43 mouse cellular contexts compared by ENCODE assay signal in the genomic region with DNA sequence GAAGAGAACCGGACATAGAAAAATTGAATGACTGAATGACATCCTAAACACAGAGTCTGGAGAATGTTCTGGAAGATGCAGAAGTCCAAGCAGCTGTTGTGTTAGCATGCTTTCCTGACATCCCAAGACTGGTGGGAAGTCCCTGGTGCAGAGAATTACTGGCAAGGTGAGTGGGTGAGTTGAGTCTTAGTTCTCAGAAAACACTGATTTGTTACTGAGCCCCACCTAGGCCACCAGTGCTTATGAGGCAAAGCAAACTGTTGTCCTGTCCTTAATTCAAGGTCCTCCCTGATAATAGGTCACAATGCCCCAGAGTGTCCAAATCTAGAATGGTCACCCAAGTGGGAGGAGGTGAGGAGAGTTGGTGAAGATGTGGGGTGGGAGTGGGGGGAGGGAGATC. TPM values are rescaled to one million over a fixed set of nuclear protein-coding genes. Genes with fewer than 3 reads are reported as not detected.
"Had no signal": no experiment of that assay in that cellular context is flagged by ENCODE, and none has a peak within 500 bp of the region (broad histone marks: within the 10 kb centered on the region; RNA-seq: fewer than 3 reads in every experiment).

A gene (plus strand): TSS at position 301 of the 400 bp plus-strand sequence.
A gene (plus strand): TSS at position 321 of the 400 bp plus-strand sequence.

- H3K4me3 ChIP-seq: heart, embryonic 10.5 days; heart, embryonic 12.5 days; heart, embryonic 13.5 days; heart, embryonic 15.5 days; hindbrain, embryonic 10.5 days; hindbrain, embryonic 12.5 days; hindbrain, embryonic 13.5 days; hindbrain, embryonic 15.5 days; intestine, embryonic 15.5 days; kidney, embryonic 15.5 days; layer of hippocampus, adult 2 months had no signal

- H3K27ac ChIP-seq: heart, embryonic 10.5 days; heart, embryonic 13.5 days; heart, embryonic 15.5 days; hindbrain, embryonic 12.5 days; hindbrain, embryonic 13.5 days; hindbrain, embryonic 14.5 days; hindbrain, embryonic 15.5 days; hindbrain, postnatal 0 days; intestine, embryonic 15.5 days; kidney, embryonic 15.5 days; kidney, postnatal 0 days; layer of hippocampus, adult 2 months had no signal

- H3K4me1 ChIP-seq: heart, embryonic 10.5 days; heart, embryonic 12.5 days had no signal

- H3K36me3 ChIP-seq: heart, embryonic 10.5 days; heart, embryonic 12.5 days; heart, embryonic 13.5 days; heart, embryonic 15.5 days; hindbrain, embryonic 10.5 days; hindbrain, embryonic 12.5 days; hindbrain, embryonic 13.5 days; hindbrain, embryonic 15.5 days; intestine, embryonic 15.5 days; kidney, embryonic 15.5 days had no signal

- DNase-seq: heart, postnatal 10 days; heart, postnatal 14 days; heart, postnatal 36 days; heart, postnatal 4 days; kidney, adult 11 months; kidney, adult 18-20 months; kidney, adult 2 months; kidney, adult 8-10 months; kidney, adult 9 months; kidney, postnatal 10 days; kidney, postnatal 14 days; kidney, postnatal 25 days; kidney, postnatal 36 days; kidney, postnatal 4 days; layer of hippocampus, adult 9-11 months; layer of hippocampus, postnatal 36 days had no signal

- H3K27me3 ChIP-seq: heart, embryonic 13.5 days; heart, embryonic 15.5 days; hindbrain, embryonic 15.5 days; intestine, embryonic 15.5 days; kidney, embryonic 15.5 days had no signal

RNA-seq across cellular contexts. Expression of the first gene that starts in this region (rescaled TPM):
- polyA plus RNA-seq: heart, embryonic 10.5 days; heart, embryonic 11.5 days; heart, embryonic 13.5 days; heart, embryonic 14.5 days; heart, embryonic 15.5 days; heart, embryonic 16.5 days; heart, postnatal 0 days; hindbrain, embryonic 10.5 days; hindbrain, embryonic 11.5 days; hindbrain, embryonic 13.5 days; hindbrain, embryonic 16.5 days; inflammation-experienced regulatory T-cells, adult 6 months; intestine, embryonic 14.5 days; intestine, embryonic 15.5 days; intestine, embryonic 16.5 days; intestine, postnatal 0 days; kidney, adult 2 months; kidney, embryonic 14.5 days; kidney, embryonic 15.5 days; kidney, embryonic 16.5 days; kidney, postnatal 0 days; large intestine, adult 2 months had no signal

RNA-seq across cellular contexts. Expression of the second gene that starts in this region (rescaled TPM):
- polyA plus RNA-seq: heart, embryonic 11.5 days; heart, embryonic 12.5 days; heart, embryonic 13.5 days; heart, embryonic 14.5 days; heart, embryonic 15.5 days; heart, embryonic 16.5 days; heart, postnatal 0 days; hindbrain, embryonic 11.5 days; hindbrain, embryonic 12.5 days; inflammation-experienced regulatory T-cells, adult 6 months; intestine, embryonic 14.5 days; intestine, embryonic 15.5 days; intestine, postnatal 0 days; kidney, embryonic 14.5 days; kidney, embryonic 15.5 days; kidney, embryonic 16.5 days; kidney, postnatal 0 days; large intestine, adult 2 months had no signal
